Mouse (Mus musculus) skeletal muscle tissue, postnatal 0 days (tissue): ENCODE results near the gene Med27. TPM values are rescaled to one million over a fixed set of nuclear protein-coding genes. Genes with fewer than 3 reads are reported as not detected.

ENCODE experiments used
- microRNA-seq, 2 experiments: library from miRNA; unstranded; fragments of <30 nt; microRNA quantifications; one replicate each; pipeline ENCODE4; 2016
- polyA plus RNA-seq: library from polyadenylated mRNA; unstranded; fragments of >200 nt; fragmentation: Nextera tagmentation; extraction: Ambion mirVana; gene quantifications from 2 replicates; pipeline ENCODE4 v1.2.1, GENCODE M21; 2015

Med27 gene
- polyA plus RNA-seq = 27.4 and 30.7 TPM in 2 replicates

DNA sequence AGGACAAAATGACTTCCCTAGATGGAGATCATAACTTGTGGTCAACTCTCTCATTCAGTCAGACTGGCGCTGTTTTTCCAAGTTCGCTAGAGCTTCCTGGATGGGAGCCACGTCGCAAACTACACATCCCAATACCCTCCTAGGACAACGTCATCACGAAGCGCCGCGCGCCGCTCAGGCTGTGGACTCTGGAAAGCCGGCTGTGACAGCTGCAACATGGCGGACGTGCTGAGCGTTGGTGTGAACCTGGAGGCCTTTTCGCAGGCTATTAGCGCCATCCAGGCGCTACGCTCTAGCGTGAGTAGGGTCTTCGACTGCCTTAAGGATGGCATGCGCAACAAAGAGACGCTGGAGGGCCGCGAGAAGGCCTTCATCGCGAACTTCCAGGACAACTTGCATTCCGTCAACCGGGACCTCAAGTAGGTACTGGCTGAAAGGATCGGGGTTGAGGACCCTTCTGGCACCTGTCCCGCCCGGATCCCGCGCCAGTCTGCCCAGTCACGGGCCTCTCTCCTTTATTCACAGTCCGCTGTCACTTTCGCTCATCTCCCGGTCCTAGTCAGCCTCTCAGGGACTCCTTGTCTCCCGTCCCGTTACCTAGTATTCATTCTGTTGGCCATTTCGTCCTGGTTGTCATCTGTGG, at the start of gene Med27:
TSS of gene Med27 (plus strand) at position 191 of the 643 bp plus-strand sequence.

Small RNAs within 50 kb of the gene (microRNA-seq; reads per million reads assigned to microRNA genes)
- 0 reads per million in 2 experiments for gene Mir133c

Other genes starting within 250 kb of the Med27 start
- gene Setx, start 222.6 kb upstream of the Med27 start, polyA plus RNA-seq = 5.8 and 7.2 TPM in 2 replicates
- gene Ntng2, start 93.8 kb upstream of the Med27 start, polyA plus RNA-seq = 1.8 and 1.9 TPM in 2 replicates